Mouse (Mus musculus): ENCODE measurements around the gene Acvr2b. TPM values are rescaled to one million over a fixed set of nuclear protein-coding genes. Genes with fewer than 3 reads are reported as not detected.
"Not testable (repeated sequence)": the region's sequence is repeated elsewhere in the genome, so short reads cannot be mapped to it uniquely, and the experiment has no call there.

Gene Acvr2b
- polyA plus RNA-seq, 1 experiment from 2014 or later = 57.4 TPM

- H3K36me3 ChIP-seq (ENCODE audit: control insufficient read depth, insufficient read depth, low read length); H3K9ac ChIP-seq (ENCODE audit: low read depth, low read length); ATAC-seq (ENCODE audit: low FRiP score, low TSS enrichment); H3K9me3 ChIP-seq (ENCODE audit: control insufficient read depth, low read length); H3K4me2 ChIP-seq (replicated peaks; ENCODE audit: low read depth, low read length); H3K4me1 ChIP-seq (ENCODE audit: control insufficient read depth, insufficient read depth, low read length); H3K27ac ChIP-seq (ENCODE audit: low read depth, low read length); H3K27me3 ChIP-seq (ENCODE audit: control insufficient read depth, insufficient read depth, low read length); H3K4me3 ChIP-seq (ENCODE audit: low read length): not testable (repeated sequence)
- 85% methylated on average over 4 of the region's 4 CpGs for WGBS
Observed at GRCm38 (mm10) chr9:119370770-119371169, 31.1 kb upstream of the Acvr2b start.

DNA sequence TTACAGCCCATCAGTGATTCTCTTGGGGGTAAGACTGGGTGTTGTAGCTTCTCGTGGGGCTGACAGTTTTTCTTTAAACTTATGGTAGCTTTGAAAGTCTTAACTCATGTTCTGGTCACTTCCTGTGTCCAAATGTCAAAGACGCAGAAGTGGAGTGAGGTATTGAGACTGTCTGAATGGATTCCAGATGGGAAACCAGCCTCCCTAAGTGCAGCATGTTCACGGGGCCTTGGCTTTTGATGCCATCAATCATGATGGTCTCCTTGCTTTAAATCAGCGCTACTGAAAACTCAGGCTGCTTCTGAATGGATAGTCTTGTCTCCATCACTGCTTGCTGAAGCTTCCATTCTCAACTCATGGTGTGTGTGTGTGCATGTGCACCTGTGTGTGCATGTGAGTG, 30.7 kb upstream of the Acvr2b start:
- ATAC-seq (ENCODE audit: low FRiP score, low TSS enrichment) = no peak
- WGBS = 54% methylated on average over 4 of the region's 4 CpGs
- H3K27ac ChIP-seq (ENCODE audit: low read depth, low read length) = no peak overlapping the region
- H3K4me2 ChIP-seq (replicated peaks; ENCODE audit: low read depth, low read length) = no peak overlapping the region
- no peak overlapping the region for H3K9ac ChIP-seq (ENCODE audit: low read depth, low read length)
- H3K4me3 ChIP-seq (ENCODE audit: low read length) = no peak overlapping the region
- no peaks in the 10 kb centered on the region for H3K9me3 ChIP-seq (ENCODE audit: control insufficient read depth, low read length)
- H3K27me3 ChIP-seq (ENCODE audit: control insufficient read depth, insufficient read depth, low read length) = no peaks in the 10 kb centered on the region
- H3K36me3 ChIP-seq (ENCODE audit: control insufficient read depth, insufficient read depth, low read length) = no peaks in the 10 kb centered on the region; the same call in 1 of the 2 replicates
- H3K4me1 ChIP-seq (ENCODE audit: control insufficient read depth, insufficient read depth, low read length) = no peaks in the 10 kb centered on the region

DNA sequence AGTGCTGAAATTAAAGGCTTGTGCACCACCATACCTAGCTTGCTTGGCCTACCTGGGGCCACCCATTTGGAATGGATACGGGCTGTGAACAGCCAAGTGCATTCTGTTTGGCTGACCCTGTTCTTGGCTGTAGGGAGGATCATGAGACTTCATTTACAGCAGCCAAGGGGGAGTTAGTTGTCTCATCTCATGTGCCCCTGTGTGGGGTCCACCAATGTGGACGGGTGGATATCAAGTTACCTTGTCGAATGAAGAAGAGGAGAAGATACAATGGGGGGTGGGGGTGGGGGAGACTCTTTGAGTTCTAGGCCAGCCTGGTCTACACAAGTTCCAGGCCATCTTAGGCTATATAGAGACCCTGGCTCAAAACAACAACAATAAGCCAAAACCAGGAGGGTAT, 26.9 kb upstream of the Acvr2b start:
- H3K36me3 ChIP-seq (ENCODE audit: control insufficient read depth, insufficient read depth, low read length) = no peaks in the 10 kb centered on the region
- no peak overlapping the region for H3K27ac ChIP-seq (ENCODE audit: low read depth, low read length)
- no peaks in the 10 kb centered on the region for H3K9me3 ChIP-seq (ENCODE audit: control insufficient read depth, low read length)
- H3K4me2 ChIP-seq (replicated peaks; ENCODE audit: low read depth, low read length) = no peak overlapping the region
- no peak overlapping the region for H3K4me3 ChIP-seq (ENCODE audit: low read length)
- no peak overlapping the region for H3K9ac ChIP-seq (ENCODE audit: low read depth, low read length)
- ATAC-seq (ENCODE audit: low FRiP score, low TSS enrichment) = 0 out of 2 replicates have a peak, but pooled peaks have one; percentile 32
- 34% methylated on average over 3 of the region's 3 CpGs for WGBS
- no peaks in the 10 kb centered on the region for H3K27me3 ChIP-seq (ENCODE audit: control insufficient read depth, insufficient read depth, low read length)
- no peaks in the 10 kb centered on the region for H3K4me1 ChIP-seq (ENCODE audit: control insufficient read depth, insufficient read depth, low read length)

DNA sequence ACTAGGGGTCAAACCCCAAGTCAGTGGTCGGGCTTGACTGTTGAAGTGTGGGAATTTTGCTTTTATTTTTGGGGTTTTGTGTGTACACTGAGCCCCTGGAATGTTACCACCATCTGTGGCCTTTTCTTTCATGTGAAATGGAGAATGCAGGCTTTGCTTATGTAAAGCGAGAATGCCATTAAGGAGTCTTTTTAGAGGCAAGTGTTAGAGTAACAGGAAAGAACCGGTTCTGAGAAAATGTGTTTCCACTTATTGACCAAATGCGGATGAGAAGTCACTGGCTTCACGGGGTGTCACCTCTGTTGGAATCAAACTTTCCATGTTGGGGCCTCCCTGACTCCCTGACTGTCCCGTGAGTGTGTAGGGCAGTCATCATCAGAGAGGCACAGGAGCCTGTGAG, 26.4 kb upstream of the Acvr2b start:
- H3K4me2 ChIP-seq (replicated peaks; ENCODE audit: low read depth, low read length) = no peak overlapping the region
- no peaks in the 10 kb centered on the region for H3K9me3 ChIP-seq (ENCODE audit: control insufficient read depth, low read length)
- no peak overlapping the region for H3K9ac ChIP-seq (ENCODE audit: low read depth, low read length)
- H3K27me3 ChIP-seq (ENCODE audit: control insufficient read depth, insufficient read depth, low read length) = no peaks in the 10 kb centered on the region
- no peaks in the 10 kb centered on the region for H3K4me1 ChIP-seq (ENCODE audit: control insufficient read depth, insufficient read depth, low read length)
- H3K36me3 ChIP-seq (ENCODE audit: control insufficient read depth, insufficient read depth, low read length) = no peaks in the 10 kb centered on the region; the same call in 1 of the 2 replicates
- WGBS = 55% methylated on average over 6 of the region's 6 CpGs
- no peak overlapping the region for H3K4me3 ChIP-seq (ENCODE audit: low read length)
- ATAC-seq (ENCODE audit: low FRiP score, low TSS enrichment) = no peak
- H3K27ac ChIP-seq (ENCODE audit: low read depth, low read length) = no peak overlapping the region

- Histone ChIP-seq H3K4me2 (replicated peaks; ENCODE audit: low read depth, low read length) (no peak overlapping the region), H3K9me3 (ENCODE audit: control insufficient read depth, low read length) (no peaks in the 10 kb centered on the region), H3K27ac (ENCODE audit: low read depth, low read length) (no peak overlapping the region), H3K9ac (ENCODE audit: low read depth, low read length) (no peak overlapping the region), H3K36me3 (ENCODE audit: control insufficient read depth, insufficient read depth, low read length) (no peaks in the 10 kb centered on the region; the same call in 1 of the 2 replicates), H3K4me1 (ENCODE audit: control insufficient read depth, insufficient read depth, low read length) (no peaks in the 10 kb centered on the region), H3K4me3 (ENCODE audit: low read length) (no peak overlapping the region), H3K27me3 (ENCODE audit: control insufficient read depth, insufficient read depth, low read length) (no peaks in the 10 kb centered on the region)
- 81% methylated on average over 4 of the region's 4 CpGs for WGBS
- no peak for ATAC-seq (ENCODE audit: low FRiP score, low TSS enrichment)
Observed at GRCm38 (mm10) chr9:119378231-119378630, 23.7 kb upstream of the Acvr2b start.

DNA sequence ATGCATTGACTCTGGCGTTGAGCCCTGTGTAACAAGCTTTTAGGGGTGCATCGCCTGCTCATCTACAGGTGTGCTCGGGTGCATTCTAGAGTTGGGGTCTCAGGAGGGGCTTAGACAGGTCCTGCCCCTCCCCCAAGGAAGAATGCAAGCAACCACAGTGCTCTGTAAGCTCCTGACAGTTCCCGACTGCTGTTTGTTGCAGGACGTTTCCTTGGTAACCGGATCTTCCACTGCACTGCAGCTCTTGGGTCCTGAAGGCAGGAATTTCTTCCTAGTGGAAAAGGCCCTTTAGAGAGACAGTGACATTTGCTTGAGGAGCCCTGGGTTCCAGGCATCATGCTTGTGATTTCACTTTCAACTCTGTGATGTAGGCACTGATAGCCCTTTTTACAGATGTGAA, 19.3 kb upstream of the Acvr2b start:
- Histone ChIP-seq H3K27ac (ENCODE audit: low read depth, low read length) (no peak overlapping the region), H3K4me1 (ENCODE audit: control insufficient read depth, insufficient read depth, low read length) (no peaks in the 10 kb centered on the region), H3K27me3 (ENCODE audit: control insufficient read depth, insufficient read depth, low read length) (no peaks in the 10 kb centered on the region), H3K9me3 (ENCODE audit: control insufficient read depth, low read length) (no peaks in the 10 kb centered on the region), H3K36me3 (ENCODE audit: control insufficient read depth, insufficient read depth, low read length) (no peaks in the 10 kb centered on the region; the same call in 1 of the 2 replicates), H3K9ac (ENCODE audit: low read depth, low read length) (no peak overlapping the region), H3K4me2 (replicated peaks; ENCODE audit: low read depth, low read length) (no peak overlapping the region), H3K4me3 (ENCODE audit: low read length) (no peak overlapping the region)
- ATAC-seq (ENCODE audit: low FRiP score, low TSS enrichment) = no peak
- 64% methylated on average over 6 of the region's 6 CpGs for WGBS

GRCm38 (mm10) chr9:119388956-119389355, 13.0 kb upstream of the Acvr2b start:
- Histone ChIP-seq H3K9ac (ENCODE audit: low read depth, low read length) (no peak overlapping the region), H3K9me3 (ENCODE audit: control insufficient read depth, low read length) (no peaks in the 10 kb centered on the region), H3K4me1 (ENCODE audit: control insufficient read depth, insufficient read depth, low read length) (no peaks in the 10 kb centered on the region), H3K4me3 (ENCODE audit: low read length) (no peak overlapping the region), H3K36me3 (ENCODE audit: control insufficient read depth, insufficient read depth, low read length) (no peaks in the 10 kb centered on the region; the same call in 1 of the 2 replicates), H3K27ac (ENCODE audit: low read depth, low read length) (no peak overlapping the region), H3K4me2 (replicated peaks; ENCODE audit: low read depth, low read length) (no peak overlapping the region), H3K27me3 (ENCODE audit: control insufficient read depth, insufficient read depth, low read length) (no peaks in the 10 kb centered on the region)
- ATAC-seq (ENCODE audit: low FRiP score, low TSS enrichment) = no peak
- WGBS = 45% methylated on average over 5 of the region's 5 CpGs

DNA sequence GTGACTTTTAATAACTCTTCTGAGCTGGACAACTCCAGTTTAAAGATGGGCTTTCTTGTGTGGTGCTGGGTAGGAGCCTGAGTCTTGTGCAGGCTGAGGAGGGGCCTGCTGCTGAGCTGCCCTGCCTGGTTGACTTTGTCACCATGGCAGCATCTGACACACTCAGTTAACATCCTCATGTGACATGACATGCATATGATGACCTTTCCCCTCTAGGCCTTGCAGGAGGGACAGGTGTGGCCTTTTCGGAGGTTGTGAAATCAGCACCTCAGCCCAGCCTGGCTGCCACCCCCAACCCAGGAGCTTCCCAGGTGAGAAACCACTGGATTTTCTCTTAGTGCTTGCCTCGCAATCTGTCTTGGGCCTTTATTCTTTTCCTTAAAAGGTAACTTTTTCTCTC, 11.7 kb upstream of the Acvr2b start:
- H3K4me1 ChIP-seq (ENCODE audit: control insufficient read depth, insufficient read depth, low read length) = no peaks in the 10 kb centered on the region
- no peak for ATAC-seq (ENCODE audit: low FRiP score, low TSS enrichment)
- H3K36me3 ChIP-seq (ENCODE audit: control insufficient read depth, insufficient read depth, low read length) = no peaks in the 10 kb centered on the region; the same call in 1 of the 2 replicates
- no peak overlapping the region for H3K9ac ChIP-seq (ENCODE audit: low read depth, low read length)
- no peak overlapping the region for H3K4me3 ChIP-seq (ENCODE audit: low read length)
- no peaks in the 10 kb centered on the region for H3K9me3 ChIP-seq (ENCODE audit: control insufficient read depth, low read length)
- no peak overlapping the region for H3K27ac ChIP-seq (ENCODE audit: low read depth, low read length)
- WGBS = 89% methylated on average over 2 of the region's 2 CpGs
- no peaks in the 10 kb centered on the region for H3K27me3 ChIP-seq (ENCODE audit: control insufficient read depth, insufficient read depth, low read length)
- no peak overlapping the region for H3K4me2 ChIP-seq (replicated peaks; ENCODE audit: low read depth, low read length)

GRCm38 (mm10) chr9:119394808-119395207, 7.1 kb upstream of the Acvr2b start:
- no peak overlapping the region for H3K9ac ChIP-seq (ENCODE audit: low read depth, low read length)
- ATAC-seq (ENCODE audit: low FRiP score, low TSS enrichment) = no peak
- 85% methylated on average over 1 of the region's 1 CpGs for WGBS
- H3K9me3 ChIP-seq (ENCODE audit: control insufficient read depth, low read length) = no peaks in the 10 kb centered on the region
- no peaks in the 10 kb centered on the region for H3K4me1 ChIP-seq (ENCODE audit: control insufficient read depth, insufficient read depth, low read length)
- H3K4me2 ChIP-seq (replicated peaks; ENCODE audit: low read depth, low read length) = no peak overlapping the region
- H3K27ac ChIP-seq (ENCODE audit: low read depth, low read length) = no peak overlapping the region
- no peaks in the 10 kb centered on the region; the same call in 1 of the 2 replicates for H3K36me3 ChIP-seq (ENCODE audit: control insufficient read depth, insufficient read depth, low read length)
- no peak overlapping the region for H3K4me3 ChIP-seq (ENCODE audit: low read length)
- H3K27me3 ChIP-seq (ENCODE audit: control insufficient read depth, insufficient read depth, low read length) = no peaks in the 10 kb centered on the region

Data from kidney, embryonic 14.5 days (tissue).